Mouse (Mus musculus): ENCODE data around the gene Aloxe3. TPM values are rescaled to one million over a fixed set of nuclear protein-coding genes. Genes with fewer than 3 reads are reported as not detected.
A peak's percentile ranks its signal among the peaks of the same experiment; 100 is the strongest.

Gene Aloxe3
- polyA plus RNA-seq, 1 experiment from 2014 or later = 0.37 TPM

DNA sequence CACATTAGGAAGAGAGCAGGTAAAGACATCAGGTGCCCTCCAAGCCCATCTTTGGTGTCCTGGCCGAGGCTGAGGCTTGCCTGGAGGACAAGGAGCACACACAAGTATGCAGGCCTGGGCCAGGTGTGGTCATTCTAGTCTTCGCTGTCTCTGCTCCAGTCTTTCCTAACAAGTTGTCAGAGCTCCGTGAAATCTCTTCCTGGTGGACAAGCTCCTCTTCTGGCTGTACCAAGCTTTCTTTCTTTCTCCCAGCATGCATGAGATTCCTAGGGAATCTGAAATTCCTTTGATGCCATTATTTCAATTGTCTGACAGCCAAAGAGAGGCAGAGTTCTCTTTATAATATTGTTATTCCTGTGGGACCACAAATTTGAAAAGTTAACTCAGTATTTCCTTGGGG is 53.8 kb downstream of the Aloxe3 start:
- Histone ChIP-seq H3K4me2 (no peak overlapping the region), H3K9ac (ENCODE audit: low read depth, low read length) (no peak overlapping the region), H3K36me3 (ENCODE audit: control insufficient read depth, insufficient read depth, low read length) (no peaks in the 10 kb centered on the region), H3K27ac (ENCODE audit: low read depth, low read length) (no peak overlapping the region), H3K27me3 (ENCODE audit: control insufficient read depth, insufficient read depth, low read length) (no peaks in the 10 kb centered on the region), H3K4me1 (ENCODE audit: control insufficient read depth, insufficient read depth, low read length) (0 out of 2 replicates have a peak, but pooled peaks cover 2% of the 10 kb centered on the region), H3K9me3 (replicated peaks; ENCODE audit: control insufficient read depth, low read length) (no peaks in the 10 kb centered on the region), H3K4me3 (ENCODE audit: low read depth, low read length) (no peak overlapping the region)
- no peak for ATAC-seq (replicated peaks; ENCODE audit: insufficient number of reproducible peaks, low FRiP score, low TSS enrichment)
- WGBS (ENCODE audit: insufficient replicate concordance) = 41% methylated on average over 3 of the region's 3 CpGs

DNA sequence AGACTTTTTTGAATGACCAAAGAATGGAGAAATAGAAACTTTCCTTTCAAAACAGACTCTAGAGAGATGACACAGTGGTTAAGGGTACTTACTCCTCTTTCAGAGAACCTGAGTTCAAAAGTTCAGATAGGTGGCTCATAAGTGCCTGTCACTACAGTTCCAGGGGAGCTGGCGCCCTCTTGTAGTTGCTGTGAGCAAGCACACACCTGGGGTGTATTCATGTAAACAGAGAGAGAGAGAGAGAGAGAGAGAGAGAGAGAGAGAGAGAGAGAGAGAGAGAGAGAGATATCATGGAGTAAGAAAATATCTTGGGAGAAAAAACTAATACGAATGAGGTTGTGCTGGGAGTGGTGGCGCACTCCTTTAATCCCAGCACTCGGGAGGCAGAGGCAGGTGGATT is 54.4 kb downstream of the Aloxe3 start:
- no peak for ATAC-seq (replicated peaks; ENCODE audit: insufficient number of reproducible peaks, low FRiP score, low TSS enrichment)
- WGBS (ENCODE audit: insufficient replicate concordance) = 83% methylated on average over 4 of the region's 4 CpGs
- H3K27me3 ChIP-seq (ENCODE audit: control insufficient read depth, insufficient read depth, low read length) = no peaks in the 10 kb centered on the region

DNA sequence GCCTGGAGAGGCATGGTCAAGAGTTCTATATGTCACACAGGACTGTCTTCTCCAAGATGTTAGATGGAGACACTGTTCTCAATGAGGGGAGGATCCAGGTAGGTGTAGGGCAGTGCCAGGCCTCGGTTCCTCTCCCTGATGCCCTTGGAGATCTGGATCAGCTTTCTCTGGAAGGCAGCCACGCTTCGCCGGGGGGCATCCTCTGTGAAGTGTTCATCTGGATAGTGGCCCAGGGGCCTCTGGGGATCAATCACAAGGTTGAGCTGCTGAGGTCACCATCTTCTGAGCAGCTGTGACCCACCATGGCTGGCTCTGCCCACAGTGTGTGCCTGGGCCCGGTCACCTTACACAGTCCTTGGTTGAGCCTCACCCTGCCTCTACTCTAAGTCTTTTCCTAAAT is 59.3 kb downstream of the Aloxe3 start:
- H3K9ac ChIP-seq (ENCODE audit: low read depth, low read length) = no peak overlapping the region
- no peaks in the 10 kb centered on the region; the same call in none of the 2 replicates for H3K27me3 ChIP-seq (ENCODE audit: control insufficient read depth, insufficient read depth, low read length)
- no peak overlapping the region for H3K4me2 ChIP-seq
- WGBS (ENCODE audit: insufficient replicate concordance) = 81% methylated on average over 5 of the region's 5 CpGs
- H3K36me3 ChIP-seq (ENCODE audit: control insufficient read depth, insufficient read depth, low read length) = no peaks in the 10 kb centered on the region
- H3K9me3 ChIP-seq (replicated peaks; ENCODE audit: control insufficient read depth, low read length) = no peaks in the 10 kb centered on the region
- H3K27ac ChIP-seq (ENCODE audit: low read depth, low read length) = no peak overlapping the region
- H3K4me1 ChIP-seq (ENCODE audit: control insufficient read depth, insufficient read depth, low read length) = no peaks in the 10 kb centered on the region
- no peak for ATAC-seq (replicated peaks; ENCODE audit: insufficient number of reproducible peaks, low FRiP score, low TSS enrichment)
- H3K4me3 ChIP-seq (ENCODE audit: low read depth, low read length) = no peak overlapping the region

More for the DNA sequence above, 54.4 kb downstream of the Aloxe3 start:
- Histone ChIP-seq H3K27ac (ENCODE audit: low read depth, low read length) (no peak overlapping the region), H3K4me1 (ENCODE audit: control insufficient read depth, insufficient read depth, low read length) (no peaks in the 10 kb centered on the region), H3K4me2 (no peak overlapping the region), H3K9me3 (replicated peaks; ENCODE audit: control insufficient read depth, low read length) (no peaks in the 10 kb centered on the region), H3K36me3 (ENCODE audit: control insufficient read depth, insufficient read depth, low read length) (no peaks in the 10 kb centered on the region), H3K9ac (ENCODE audit: low read depth, low read length) (no peak overlapping the region), H3K4me3 (ENCODE audit: low read depth, low read length) (no peak overlapping the region)

DNA sequence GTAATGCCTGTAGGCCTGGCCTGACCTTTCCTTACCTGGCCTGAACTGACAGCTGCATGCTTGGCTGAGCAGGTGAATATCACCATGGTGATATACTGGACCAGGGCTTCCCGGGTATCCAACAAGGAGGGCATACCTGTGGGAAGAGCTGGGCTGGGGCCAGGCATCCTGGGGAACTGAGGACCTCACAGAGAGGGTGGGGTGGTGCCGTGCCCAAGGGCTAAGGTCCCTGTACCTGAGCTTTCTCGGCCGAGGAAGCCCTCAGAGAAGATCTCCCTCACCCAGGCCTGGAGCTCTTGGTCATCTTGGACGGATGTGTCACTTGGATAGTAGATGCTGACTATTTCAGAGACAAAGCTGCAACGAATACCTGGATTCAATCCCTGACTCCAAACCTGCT is 60.2 kb downstream of the Aloxe3 start:
- H3K9ac ChIP-seq (ENCODE audit: low read depth, low read length) = no peak overlapping the region
- H3K27ac ChIP-seq (ENCODE audit: low read depth, low read length) = no peak overlapping the region
- no peaks in the 10 kb centered on the region for H3K4me1 ChIP-seq (ENCODE audit: control insufficient read depth, insufficient read depth, low read length)
- H3K27me3 ChIP-seq (ENCODE audit: control insufficient read depth, insufficient read depth, low read length) = no peaks in the 10 kb centered on the region; the same call in none of the 2 replicates
- H3K9me3 ChIP-seq (replicated peaks; ENCODE audit: control insufficient read depth, low read length) = no peaks in the 10 kb centered on the region
- H3K4me3 ChIP-seq (ENCODE audit: low read depth, low read length) = no peak overlapping the region
- no peaks in the 10 kb centered on the region for H3K36me3 ChIP-seq (ENCODE audit: control insufficient read depth, insufficient read depth, low read length)
- ATAC-seq (replicated peaks; ENCODE audit: insufficient number of reproducible peaks, low FRiP score, low TSS enrichment) = no peak
- WGBS (ENCODE audit: insufficient replicate concordance) = 70% methylated on average over 6 of the region's 6 CpGs
- no peak overlapping the region for H3K4me2 ChIP-seq

DNA sequence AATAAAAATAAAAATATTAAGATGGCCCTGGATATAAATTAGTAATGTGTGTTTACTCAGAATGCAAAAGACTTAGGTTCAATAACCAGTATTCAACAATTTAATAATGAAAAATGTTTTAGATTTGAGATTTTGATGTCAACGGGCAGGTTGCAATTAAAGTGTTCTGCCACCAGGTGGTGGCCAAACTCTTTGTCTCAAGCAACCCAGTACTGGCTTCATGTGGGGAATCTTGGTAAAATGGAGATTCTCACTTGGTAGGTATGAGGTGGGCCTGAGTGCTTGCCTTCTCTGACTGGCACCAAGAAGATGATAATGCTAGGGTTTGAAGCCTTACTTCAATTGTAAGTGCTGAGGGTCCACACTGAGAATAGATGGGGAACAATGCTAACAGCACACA is 67.1 kb downstream of the Aloxe3 start:
- Histone ChIP-seq H3K4me2 (no peak overlapping the region), H3K9ac (ENCODE audit: low read depth, low read length) (no peak overlapping the region), H3K4me3 (ENCODE audit: low read depth, low read length) (no peak overlapping the region), H3K27me3 (ENCODE audit: control insufficient read depth, insufficient read depth, low read length) (peaks cover 21% of the 10 kb centered on the region), H3K36me3 (ENCODE audit: control insufficient read depth, insufficient read depth, low read length) (no peaks in the 10 kb centered on the region), H3K27ac (ENCODE audit: low read depth, low read length) (no peak overlapping the region), H3K4me1 (ENCODE audit: control insufficient read depth, insufficient read depth, low read length) (peaks cover 7% of the 10 kb centered on the region), H3K9me3 (replicated peaks; ENCODE audit: control insufficient read depth, low read length) (no peaks in the 10 kb centered on the region)
- no peak for ATAC-seq (replicated peaks; ENCODE audit: insufficient number of reproducible peaks, low FRiP score, low TSS enrichment)
- WGBS (ENCODE audit: insufficient replicate concordance) = 7% methylated on average over 1 of the region's 1 CpGs

DNA sequence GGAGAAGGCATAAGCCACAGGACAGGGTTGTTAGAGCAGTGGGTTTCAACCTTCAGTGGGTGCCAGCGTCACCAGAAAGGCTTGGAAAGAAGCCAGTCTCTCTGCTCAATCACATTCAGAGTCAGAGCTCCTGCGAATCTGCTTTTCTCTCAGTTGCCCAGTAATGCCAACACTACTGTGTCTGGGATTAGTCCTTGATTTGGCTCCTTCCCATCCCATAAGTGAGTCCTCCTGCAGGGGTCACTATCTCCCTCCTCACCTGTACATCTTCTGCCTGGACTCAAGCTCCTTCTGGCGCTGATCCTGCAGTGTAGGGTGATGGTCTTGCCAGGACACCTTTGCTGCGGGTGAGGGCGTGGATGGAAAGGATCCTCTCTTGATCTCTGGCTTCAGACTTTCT is 71.1 kb downstream of the Aloxe3 start:
- H3K36me3 ChIP-seq (ENCODE audit: control insufficient read depth, insufficient read depth, low read length) = no peaks in the 10 kb centered on the region
- H3K4me1 ChIP-seq (ENCODE audit: control insufficient read depth, insufficient read depth, low read length) = peaks cover 7% of the 10 kb centered on the region
- H3K9ac ChIP-seq (ENCODE audit: low read depth, low read length) = no peak overlapping the region
- no peak overlapping the region for H3K4me3 ChIP-seq (ENCODE audit: low read depth, low read length)
- WGBS (ENCODE audit: insufficient replicate concordance) = 7% methylated on average over 5 of the region's 5 CpGs
- no peaks in the 10 kb centered on the region for H3K9me3 ChIP-seq (replicated peaks; ENCODE audit: control insufficient read depth, low read length)
- peaks cover 24% of the 10 kb centered on the region for H3K27me3 ChIP-seq (ENCODE audit: control insufficient read depth, insufficient read depth, low read length)
- peak overlapping the region; percentile 60 for H3K4me2 ChIP-seq
- no peak for ATAC-seq (replicated peaks; ENCODE audit: insufficient number of reproducible peaks, low FRiP score, low TSS enrichment)
- H3K27ac ChIP-seq (ENCODE audit: low read depth, low read length) = no peak overlapping the region

DNA sequence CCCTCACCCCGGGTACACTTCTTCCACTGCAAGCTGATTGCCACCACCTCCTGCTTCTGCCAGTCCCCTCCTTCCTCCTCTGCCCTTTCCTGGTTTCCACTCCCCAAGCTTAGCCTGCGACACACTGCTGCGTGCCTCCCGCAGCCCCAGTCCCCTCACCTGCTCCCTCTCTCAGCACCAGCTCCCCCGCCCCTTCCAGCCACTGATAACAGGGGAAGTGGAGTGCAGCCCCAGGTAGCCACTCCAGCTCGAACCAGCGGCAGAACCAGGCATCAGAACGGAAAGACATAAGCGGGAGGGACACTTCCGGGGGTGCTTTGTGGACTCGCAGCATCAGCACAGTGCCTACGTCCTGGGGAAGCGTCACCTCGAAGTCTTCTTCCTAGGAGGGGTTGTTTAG is 71.5 kb downstream of the Aloxe3 start:
- no peak for ATAC-seq (replicated peaks; ENCODE audit: insufficient number of reproducible peaks, low FRiP score, low TSS enrichment)
- WGBS (ENCODE audit: insufficient replicate concordance) = 1% methylated on average over 14 of the region's 14 CpGs
- H3K27me3 ChIP-seq (ENCODE audit: control insufficient read depth, insufficient read depth, low read length) = peaks cover 24% of the 10 kb centered on the region
- H3K4me1 ChIP-seq (ENCODE audit: control insufficient read depth, insufficient read depth, low read length) = peaks cover 7% of the 10 kb centered on the region
- H3K4me2 ChIP-seq = peak overlapping the region; percentile 60
- no peaks in the 10 kb centered on the region for H3K36me3 ChIP-seq (ENCODE audit: control insufficient read depth, insufficient read depth, low read length)
- H3K27ac ChIP-seq (ENCODE audit: low read depth, low read length) = no peak overlapping the region
- peak overlapping the region; percentile 55 for H3K9ac ChIP-seq (ENCODE audit: low read depth, low read length)
- H3K9me3 ChIP-seq (replicated peaks; ENCODE audit: control insufficient read depth, low read length) = no peaks in the 10 kb centered on the region
- H3K4me3 ChIP-seq (ENCODE audit: low read depth, low read length) = peak overlapping the region; percentile 23; the same call in 1 of the 2 replicates

DNA sequence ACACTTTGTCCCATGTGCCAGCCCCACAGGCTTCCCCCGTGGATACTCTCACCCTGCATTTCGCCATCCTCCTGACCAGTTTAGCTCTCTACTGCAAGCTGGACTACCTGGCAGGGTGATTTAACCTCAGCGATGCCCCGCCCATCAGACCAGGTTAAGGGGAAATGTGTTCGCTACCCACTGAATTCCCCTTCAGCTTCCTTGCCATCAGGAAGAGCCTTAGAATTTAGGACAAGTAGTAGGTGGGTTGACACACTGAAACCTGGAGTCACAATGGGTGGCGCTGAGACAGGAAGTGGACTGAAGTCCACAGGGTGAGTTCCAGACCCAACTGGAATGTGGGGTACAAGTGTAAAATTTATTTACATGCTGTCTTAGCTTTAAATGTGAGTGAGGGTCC is 72.0 kb downstream of the Aloxe3 start, which contains the start of gene Alox8:
TSS of gene Alox8 (minus strand) at position 101 of the 400 bp plus-strand sequence.
- Histone ChIP-seq H3K4me3 (ENCODE audit: low read depth, low read length) (peak within 1 kb of the TSS; percentile 23; the same call in 1 of the 2 replicates), H3K27me3 (ENCODE audit: control insufficient read depth, insufficient read depth, low read length) (peaks cover 24% of the 10 kb centered on the region), H3K27ac (ENCODE audit: low read depth, low read length) (no peak within 1 kb of the TSS), H3K36me3 (ENCODE audit: control insufficient read depth, insufficient read depth, low read length) (no peaks in the 10 kb centered on the region), H3K4me2 (peak within 1 kb of the TSS; percentile 60), H3K4me1 (ENCODE audit: control insufficient read depth, insufficient read depth, low read length) (peaks cover 7% of the 10 kb centered on the region), H3K9ac (ENCODE audit: low read depth, low read length) (peak within 1 kb of the TSS; percentile 55), H3K9me3 (replicated peaks; ENCODE audit: control insufficient read depth, low read length) (no peaks in the 10 kb centered on the region)
- ATAC-seq (replicated peaks; ENCODE audit: insufficient number of reproducible peaks, low FRiP score, low TSS enrichment) = no peak
- WGBS (ENCODE audit: insufficient replicate concordance) = 33% methylated on average over 6 of the region's 6 CpGs

Measured in heart, embryonic 11.5 days (tissue).